ENCODE assay signal across 13 mouse cellular contexts in the genomic region with DNA sequence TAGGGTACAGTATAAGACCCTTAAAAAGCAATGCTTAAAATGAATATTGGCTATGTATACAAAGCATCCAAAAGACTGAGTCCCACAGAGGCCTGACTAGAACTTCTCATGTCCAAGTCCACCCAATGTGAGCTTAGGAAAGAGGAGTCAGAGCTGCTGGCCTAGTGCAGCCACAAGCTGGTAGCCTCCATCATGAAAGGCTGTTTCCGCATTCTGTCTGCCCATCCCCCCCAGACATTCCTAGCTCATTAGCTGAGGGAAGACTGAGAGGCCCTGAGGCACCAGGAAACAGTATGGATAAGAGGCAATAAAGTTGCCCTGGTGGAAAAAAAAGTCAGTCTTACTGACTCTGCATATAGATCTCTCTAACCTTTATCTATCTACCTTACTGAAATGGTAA. TPM values are rescaled to one million over a fixed set of nuclear protein-coding genes. Genes with fewer than 3 reads are reported as not detected.
DNase-seq lines count a peak whose midpoint lies in the region; ATAC-seq and TF ChIP-seq lines count a peak whose summit lies in the region.
"Had no signal": no experiment of that assay in that cellular context is flagged by ENCODE, and none has a peak within 500 bp of the region (broad histone marks: within the 10 kb centered on the region; RNA-seq: fewer than 3 reads in every experiment).

No protein-coding gene starts in this region.

- 38% methylated on average over 1 of the region's 1 CpGs for WGBS in hindbrain, embryonic 11.5 days
- WGBS in hindbrain, embryonic 13.5 days, result 43% methylated on average over 1 of the region's 1 CpGs
- WGBS in intestine, embryonic 15.5 days, result 39% methylated on average over 1 of the region's 1 CpGs
- 61% methylated on average over 1 of the region's 1 CpGs for WGBS in midbrain, postnatal 0 days

- no peak overlapping the region for H3K27ac ChIP-seq in hindbrain, embryonic 11.5 days (ENCODE audit: low read depth, low read length)
- H3K27ac ChIP-seq in hindbrain, embryonic 13.5 days, result no peak overlapping the region
- H3K27ac ChIP-seq in intestine, embryonic 15.5 days, result no peak overlapping the region
- no peak overlapping the region for H3K27ac ChIP-seq in midbrain, postnatal 0 days (ENCODE audit: low read depth, low read length)
- H3K27ac ChIP-seq: embryonic facial prominence, embryonic 15.5 days; gastrocnemius, adult 2 months; hindbrain, postnatal 0 days; liver, embryonic 15.5 days; midbrain, embryonic 10.5 days; neural tube, embryonic 13.5 days had no signal

- no peaks in the 10 kb centered on the region for H3K9me3 ChIP-seq in hindbrain, embryonic 11.5 days (ENCODE audit: control insufficient read depth, low read length)
- no peaks in the 10 kb centered on the region for H3K9me3 ChIP-seq in hindbrain, embryonic 13.5 days
- no peaks in the 10 kb centered on the region for H3K9me3 ChIP-seq in intestine, embryonic 15.5 days
- no peaks in the 10 kb centered on the region for H3K9me3 ChIP-seq in midbrain, postnatal 0 days (ENCODE audit: low read length)
- H3K9me3 ChIP-seq: embryonic facial prominence, embryonic 15.5 days; liver, embryonic 15.5 days; midbrain, embryonic 10.5 days; neural tube, embryonic 13.5 days had no signal

- ATAC-seq in hindbrain, embryonic 11.5 days (ENCODE audit: low FRiP score), result no peak
- no peak for ATAC-seq in hindbrain, embryonic 13.5 days (ENCODE audit: low FRiP score)
- ATAC-seq in intestine, embryonic 15.5 days, result peak; percentile 96
- no peak for ATAC-seq in midbrain, postnatal 0 days (ENCODE audit: low FRiP score)
- ATAC-seq: hindbrain, postnatal 0 days had no signal

- no peak for TF ChIP-seq CTCF in midbrain, postnatal 0 days (IDR thresholded peaks at IDR 0.05)

- no peak overlapping the region for H3K4me3 ChIP-seq in hindbrain, embryonic 11.5 days (ENCODE audit: low read depth, low read length)
- H3K4me3 ChIP-seq in hindbrain, embryonic 13.5 days, result no peak overlapping the region
- no peak overlapping the region for H3K4me3 ChIP-seq in intestine, embryonic 15.5 days (replicated peaks)
- no peak overlapping the region for H3K4me3 ChIP-seq in midbrain, postnatal 0 days (ENCODE audit: low read depth, low read length)
- H3K4me3 ChIP-seq: embryonic facial prominence, embryonic 15.5 days; gastrocnemius, adult 2 months; liver, embryonic 15.5 days; midbrain, embryonic 10.5 days; neural tube, embryonic 13.5 days had no signal

- H3K4me1 ChIP-seq in hindbrain, embryonic 11.5 days (replicated peaks; ENCODE audit: control insufficient read depth, insufficient read depth, low read length), result no peaks in the 10 kb centered on the region
- H3K4me1 ChIP-seq in hindbrain, embryonic 13.5 days (replicated peaks), result no peaks in the 10 kb centered on the region
- H3K4me1 ChIP-seq in intestine, embryonic 15.5 days (replicated peaks), result no peaks in the 10 kb centered on the region
- H3K4me1 ChIP-seq in midbrain, postnatal 0 days (ENCODE audit: insufficient read depth, low read length), result no peaks in the 10 kb centered on the region
- H3K4me1 ChIP-seq: embryonic facial prominence, embryonic 15.5 days; liver, embryonic 15.5 days; neural tube, embryonic 13.5 days had no signal

- no peaks in the 10 kb centered on the region for H3K27me3 ChIP-seq in hindbrain, embryonic 11.5 days (ENCODE audit: control insufficient read depth, insufficient read depth, low read length)
- no peaks in the 10 kb centered on the region for H3K27me3 ChIP-seq in hindbrain, embryonic 13.5 days
- no peaks in the 10 kb centered on the region for H3K27me3 ChIP-seq in intestine, embryonic 15.5 days (replicated peaks)
- no peaks in the 10 kb centered on the region for H3K27me3 ChIP-seq in midbrain, postnatal 0 days (ENCODE audit: insufficient read depth, low read length)
- H3K27me3 ChIP-seq: embryonic facial prominence, embryonic 15.5 days; liver, embryonic 15.5 days; neural tube, embryonic 13.5 days had no signal

- peak; percentile 23 for DNase-seq in hindbrain, embryonic 11.5 days (ENCODE audit: low spot score)
- peak; percentile 48 for DNase-seq in ES-CJ7 (ENCODE audit: low read depth, low spot score)
- DNase-seq in R1 (ENCODE audit: low read depth, low spot score), result peak; percentile 41
- DNase-seq in frontal cortex, postnatal 14 days (ENCODE audit: low spot score in 2 of 2), result no peak
- no peak for DNase-seq in midbrain, postnatal 0 days (ENCODE audit: low spot score)
- DNase-seq: gastrocnemius, adult 2 months had no signal

- H3K36me3 ChIP-seq in hindbrain, embryonic 11.5 days (ENCODE audit: control insufficient read depth, insufficient read depth, low read length), result no peaks in the 10 kb centered on the region
- no peaks in the 10 kb centered on the region for H3K36me3 ChIP-seq in hindbrain, embryonic 13.5 days
- H3K36me3 ChIP-seq in intestine, embryonic 15.5 days, result 0 out of 2 replicates have a peak, but pooled peaks cover 3% of the 10 kb centered on the region
- no peaks in the 10 kb centered on the region; the same call in none of the 2 replicates for H3K36me3 ChIP-seq in midbrain, postnatal 0 days (ENCODE audit: insufficient read depth, low read length)
- H3K36me3 ChIP-seq: embryonic facial prominence, embryonic 15.5 days; midbrain, embryonic 10.5 days; neural tube, embryonic 13.5 days had no signal

- H3K4me2 ChIP-seq in hindbrain, embryonic 11.5 days (replicated peaks; ENCODE audit: low read depth, low read length), result no peak overlapping the region
- no peak overlapping the region for H3K4me2 ChIP-seq in hindbrain, embryonic 13.5 days
- no peak overlapping the region for H3K4me2 ChIP-seq in intestine, embryonic 15.5 days (replicated peaks)
- H3K4me2 ChIP-seq in midbrain, postnatal 0 days (ENCODE audit: low read depth, low read length, poor library complexity, severe bottlenecking), result no peak overlapping the region
- H3K4me2 ChIP-seq: embryonic facial prominence, embryonic 15.5 days; liver, embryonic 15.5 days; neural tube, embryonic 13.5 days had no signal

- no peak overlapping the region for H3K9ac ChIP-seq in hindbrain, embryonic 11.5 days (ENCODE audit: low read depth, low read length)
- no peak overlapping the region for H3K9ac ChIP-seq in hindbrain, embryonic 13.5 days
- H3K9ac ChIP-seq in intestine, embryonic 15.5 days, result no peak overlapping the region
- H3K9ac ChIP-seq in midbrain, postnatal 0 days (replicated peaks; ENCODE audit: low read length, poor library complexity, severe bottlenecking), result no peak overlapping the region
- H3K9ac ChIP-seq: embryonic facial prominence, embryonic 15.5 days; liver, embryonic 15.5 days; neural tube, embryonic 13.5 days had no signal

RNA-seq across cellular contexts. Expression of a gene that starts 13.4 kb away (rescaled TPM):
- polyA plus RNA-seq in hindbrain, embryonic 11.5 days (2014; fragmentation: Nextera tagmentation; extraction: Ambion mirVana), result 29.5 and 32.5 TPM in 2 replicates
- 34.8 and 37.4 TPM in 2 replicates for polyA plus RNA-seq in hindbrain, embryonic 13.5 days (2015; fragmentation: Nextera tagmentation; extraction: Ambion mirVana)
- polyA plus RNA-seq in intestine, embryonic 15.5 days (2015; fragmentation: Nextera tagmentation; extraction: Ambion mirVana), result 47.4 and 49.0 TPM in 2 replicates
- total RNA-seq in midbrain, postnatal 0 days (2014; rRNA removed), result 38.0 and 40.5 TPM in 2 replicates
- polyA plus RNA-seq in midbrain, postnatal 0 days (2015; fragmentation: Nextera tagmentation; extraction: Ambion mirVana), result 77.8 and 86.3 TPM in 2 replicates

Comparison
In these comparisons a context has a peak if more than half of its experiments do, and no peak if none do; other contexts are left out.
1. DNase-seq: peak in hindbrain, embryonic 11.5 days (single experiment), ES-CJ7 (single experiment) and R1 (single experiment); none in frontal cortex, postnatal 14 days (0 of 2) and midbrain, postnatal 0 days (single experiment).